Mouse (Mus musculus) myocyte (in vitro differentiated cells): ENCODE measurements around the gene Dennd1a.

Experiments used
- CEBPB ChIP-seq: IDR thresholded peaks from 2 replicates; pipeline ENCODE4 v1.6.1; 2011; ENCODE audit warnings: mild to moderate bottlenecking, moderate library complexity; ENCODE audit not compliant: poor library complexity, insufficient read depth, severe bottlenecking
- E2F4 ChIP-seq: IDR thresholded peaks from one replicate; pipeline ENCODE4 v1.6.1; 2011; ENCODE audit warnings: mild to moderate bottlenecking, control low read depth, moderate library complexity; ENCODE audit not compliant: insufficient read depth
- MAX ChIP-seq: IDR thresholded peaks from one replicate; pipeline ENCODE4 v1.6.1; 2011; ENCODE audit warnings: low read depth, mild to moderate bottlenecking, control low read depth
- MYOD1 ChIP-seq, 3 experiments: IDR thresholded peaks; one replicate each; pipeline ENCODE4 v1.6.1; 2011; ENCODE audit warnings: control low read depth in 2 of 3, low read depth in 2 of 3, mild to moderate bottlenecking in 2 of 3, moderate library complexity in 1 of 3; ENCODE audit not compliant: insufficient read length in 2 of 3, control insufficient read depth in 1 of 3
- MYOG ChIP-seq, 3 experiments: IDR thresholded peaks; one replicate each; pipeline ENCODE4 v1.6.1; 2011; ENCODE audit warnings: control low read depth in 2 of 3, low read depth in 2 of 3, mild to moderate bottlenecking in 2 of 3; ENCODE audit not compliant: insufficient read length in 2 of 3, control insufficient read depth in 1 of 3, insufficient read depth in 1 of 3
- POLR2A ChIP-seq: IDR thresholded peaks from one replicate; pipeline ENCODE4 v1.6.1; 2011; ENCODE audit warnings: low read depth, mild to moderate bottlenecking, control low read depth, moderate library complexity; ENCODE audit not compliant: insufficient read length
- POLR2AphosphoS2 ChIP-seq: IDR thresholded peaks from one replicate; pipeline ENCODE4 v1.6.1; 2011; ENCODE audit warnings: low read depth, control low read depth; ENCODE audit not compliant: insufficient read length
- REST ChIP-seq: IDR thresholded peaks from one replicate; pipeline ENCODE4 v1.6.1; 2011; ENCODE audit warnings: mild to moderate bottlenecking, control low read depth, moderate library complexity; ENCODE audit not compliant: insufficient read depth, insufficient read length
- SRF ChIP-seq: IDR thresholded peaks from one replicate; pipeline ENCODE4 v1.6.1; 2011; ENCODE audit warnings: low read depth; ENCODE audit not compliant: control insufficient read depth, insufficient read length
- TCF12 ChIP-seq: IDR thresholded peaks from one replicate; pipeline ENCODE4 v1.6.1; 2011; ENCODE audit warnings: mild to moderate bottlenecking, control low read depth; ENCODE audit not compliant: poor library complexity, insufficient read depth, severe bottlenecking
- USF1 ChIP-seq: IDR thresholded peaks from one replicate; pipeline ENCODE4 v1.6.1; 2011; ENCODE audit warnings: low read depth, mild to moderate bottlenecking, control low read depth, moderate library complexity

- TF ChIP-seq POLR2A (no peak), MAX (no peak), TCF12 (no peak), MYOD1 (IDR thresholded peaks at IDR 0.05; ENCODE audit: control insufficient read depth in 1 of 3, insufficient read length in 2 of 3, low read depth in 2 of 3) (no peak), USF1 (no peak), CEBPB (no peak), MYOG (IDR thresholded peaks at IDR 0.05; ENCODE audit: control insufficient read depth in 1 of 3, insufficient read depth in 1 of 3, insufficient read length in 2 of 3, low read depth in 2 of 3) (no peak), POLR2AphosphoS2 (no peak), E2F4 (no peak), REST (no peak), SRF (no peak)
Observed at GRCm38 (mm10) chr2:37774571-37774970, 512.6 kb downstream of the Dennd1a start.
